Mouse (Mus musculus) stomach, embryonic 14.5 days (tissue): ENCODE data around the gene Zfp423. TPM values are rescaled to one million over a fixed set of nuclear protein-coding genes. Genes with fewer than 3 reads are reported as not detected.

Source experiments
- ATAC-seq: fragments of 200-750 bp; cut with Nextera tagmentation; 2 replicates; pipeline ENCODE4 v1.8.0; 2017; ENCODE audit warnings: low read depth, moderate TSS enrichment; ENCODE audit not compliant: insufficient number of reproducible peaks, insufficient read depth, low FRiP score
- H3K27ac ChIP-seq: fragments of 300-500 bp; sonication (generic); 2 replicates; pipeline ENCODE4 v1.5.1; 2014; ENCODE audit warnings: mild to moderate bottlenecking, low read length, moderate library complexity, mixed read lengths
- H3K27me3 ChIP-seq: fragments of 300-500 bp; sonication (generic); 2 replicates; pipeline ENCODE4 v1.6.1; 2014; ENCODE audit warnings: low read length, control low read depth, mixed read lengths; ENCODE audit not compliant: control insufficient read depth, insufficient read depth
- H3K36me3 ChIP-seq: fragments of 300-500 bp; sonication (generic); 2 replicates; pipeline ENCODE4 v1.6.1; 2014; ENCODE audit warnings: mild to moderate bottlenecking, control low read depth, low read length, moderate library complexity, mixed read lengths; ENCODE audit not compliant: control insufficient read depth, insufficient read depth
- H3K4me1 ChIP-seq: fragments of 300-500 bp; sonication (generic); 2 replicates; pipeline ENCODE4 v1.6.1; 2014; ENCODE audit warnings: low read length, control low read depth, mixed read lengths; ENCODE audit not compliant: control insufficient read depth, insufficient read depth
- H3K4me2 ChIP-seq: fragments of 300-500 bp; sonication (generic); replicated peaks from 2 replicates; pipeline ENCODE4 v1.6.1; 2014; ENCODE audit warnings: low read depth, low read length, control low read depth
- H3K4me3 ChIP-seq: fragments of 300-500 bp; sonication (generic); 2 replicates; pipeline ENCODE4 v1.5.1; 2014; ENCODE audit warnings: low read depth, low read length, control low read depth
- H3K9ac ChIP-seq: fragments of 300-500 bp; sonication (generic); replicated peaks from 2 replicates; pipeline ENCODE4 v1.6.1; 2014; ENCODE audit warnings: low read depth, mild to moderate bottlenecking, control low read depth, low read length, moderate library complexity, mixed read lengths
- H3K9me3 ChIP-seq: fragments of 300-500 bp; sonication (generic); 2 replicates; pipeline ENCODE4 v1.6.1; 2016; ENCODE audit warnings: low read depth, low read length, control low read depth; ENCODE audit not compliant: control insufficient read depth
- WGBS: fragments of 180-500 bp; shearing (Covaris S2); extraction: QIAGEN DNeasy Blood & Tissue Kit; methylation state at CpG from one replicate; pipeline ENCODE4 v1.1.7; 2014; 5-methylcytosine and 5-hydroxymethylcytosine counted together
- polyA plus RNA-seq: library from polyadenylated mRNA; unstranded; fragments of >200 nt; fragmentation: Nextera tagmentation; extraction: Ambion mirVana; gene quantifications from 2 replicates; pipeline ENCODE4 v1.2.1, GENCODE M21; 2014

Gene Zfp423
- polyA plus RNA-seq, 1 experiment from 2014 or later: 13.6 TPM

DNA sequence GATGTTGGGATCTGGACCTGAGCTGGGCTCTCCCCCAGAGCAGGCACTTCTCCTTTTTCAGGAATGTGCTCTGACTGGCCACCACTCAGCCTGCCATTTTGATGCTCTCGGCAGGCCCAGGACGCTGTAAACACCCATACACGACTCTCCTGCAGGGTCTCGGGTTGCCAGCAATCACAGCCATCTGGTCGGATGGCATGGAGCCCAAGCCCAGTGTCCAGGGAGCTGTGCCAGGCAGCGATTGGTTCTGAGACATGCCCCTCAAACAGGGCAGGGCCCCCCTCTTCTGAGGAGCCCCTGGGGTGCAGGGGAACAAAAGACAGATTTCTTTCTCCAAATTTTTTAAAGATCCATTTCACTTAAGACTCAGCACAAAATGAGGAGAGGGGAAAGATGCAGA lies 314.0 kb downstream of the Zfp423 start:
- Histone ChIP-seq H3K36me3 (no peaks in the 10 kb centered on the region), H3K9me3 (no peaks in the 10 kb centered on the region), H3K4me2 (no peak overlapping the region), H3K9ac (no peak overlapping the region), H3K4me1 (0 out of 2 replicates have a peak, but pooled peaks cover 9% of the 10 kb centered on the region), H3K27me3 (no peaks in the 10 kb centered on the region), H3K27ac (no peak overlapping the region), H3K4me3 (no peak overlapping the region)
- ATAC-seq: no peak
- WGBS: 30% methylated on average over 6 of the region's 6 CpGs

DNA sequence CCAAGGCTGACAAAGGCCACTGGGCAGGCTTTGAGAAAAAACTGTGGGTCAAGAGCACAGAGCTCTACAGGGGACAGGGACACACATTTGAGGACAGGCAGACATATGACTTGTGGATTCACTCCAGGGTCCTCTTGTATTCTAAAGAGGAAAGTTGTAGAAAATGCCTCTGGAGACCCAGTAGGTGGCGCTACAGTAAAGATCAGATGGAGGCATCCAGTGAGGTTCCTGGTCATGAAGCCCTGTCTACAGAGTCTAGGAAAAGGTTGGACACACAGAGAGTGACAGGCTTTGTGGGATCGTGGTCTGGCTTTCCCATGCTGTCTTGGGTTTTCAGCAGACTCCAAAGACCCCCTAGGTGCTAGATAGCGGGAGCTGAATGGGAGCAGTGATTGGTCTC lies 318.5 kb downstream of the Zfp423 start:
- no peak for ATAC-seq

DNA sequence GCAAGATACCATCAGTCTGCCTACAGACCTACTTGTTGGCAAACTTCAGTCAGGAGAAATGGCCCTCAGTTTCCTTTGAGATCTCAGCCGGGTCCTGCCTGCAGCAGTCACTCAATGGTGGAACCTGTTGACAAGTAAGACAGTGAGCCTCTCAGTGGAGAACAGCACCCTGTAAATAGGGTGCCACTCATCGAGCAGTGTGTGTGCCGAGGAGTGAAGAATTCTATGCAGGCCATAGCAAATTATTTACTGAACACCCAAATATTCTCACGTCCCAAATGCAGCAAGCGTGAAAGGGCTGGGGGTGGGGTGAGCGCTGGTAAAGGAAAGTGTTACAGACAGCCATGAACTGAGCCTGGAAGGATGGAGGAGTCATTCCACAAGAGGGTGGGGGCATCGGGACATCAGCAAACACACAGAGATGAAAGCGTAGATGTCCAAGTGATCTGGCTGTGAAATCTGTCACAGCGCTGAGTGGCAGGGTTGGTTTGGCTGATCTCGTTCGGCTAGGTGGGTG lies 323.1 kb downstream of the Zfp423 start:
- ATAC-seq: no peak
- Histone ChIP-seq H3K27me3 (no peaks in the 10 kb centered on the region), H3K27ac (no peak overlapping the region), H3K9me3 (no peaks in the 10 kb centered on the region), H3K4me1 (no peaks in the 10 kb centered on the region), H3K4me3 (no peak overlapping the region), H3K9ac (no peak overlapping the region), H3K4me2 (no peak overlapping the region), H3K36me3 (no peaks in the 10 kb centered on the region)
- WGBS: 66% methylated on average over 11 of the region's 11 CpGs

More for the DNA sequence above, 318.5 kb downstream of the Zfp423 start:
- H3K9me3 ChIP-seq: no peaks in the 10 kb centered on the region
- no peak overlapping the region for H3K27ac ChIP-seq
- H3K27me3 ChIP-seq: no peaks in the 10 kb centered on the region
- 51% methylated on average over 3 of the region's 3 CpGs for WGBS
- H3K4me3 ChIP-seq: no peak overlapping the region
- no peaks in the 10 kb centered on the region for H3K36me3 ChIP-seq
- 0 out of 2 replicates have a peak, but pooled peaks cover 9% of the 10 kb centered on the region for H3K4me1 ChIP-seq
- no peak overlapping the region for H3K4me2 ChIP-seq
- H3K9ac ChIP-seq: no peak overlapping the region

DNA sequence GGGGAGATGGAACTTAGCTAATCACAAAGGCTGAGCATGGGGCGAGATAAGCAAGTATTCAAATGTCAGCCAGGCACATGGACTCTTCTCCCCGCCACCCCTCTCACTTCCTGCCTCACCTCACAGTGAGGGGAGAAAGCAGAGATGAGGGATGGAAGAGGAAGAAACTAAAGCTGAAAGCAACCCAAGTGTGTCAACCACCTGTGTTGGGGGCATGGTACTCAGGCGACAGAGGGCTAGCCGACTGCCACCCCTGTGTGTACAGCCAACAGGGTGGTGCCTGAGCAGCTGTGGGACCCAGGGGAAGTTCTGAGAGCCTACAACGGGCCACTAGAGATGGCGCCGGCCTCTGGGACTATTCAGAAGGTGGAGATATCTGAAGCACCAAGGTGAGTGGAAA lies 327.6 kb downstream of the Zfp423 start:
- Histone ChIP-seq H3K9ac (no peak overlapping the region), H3K4me1 (no peaks in the 10 kb centered on the region), H3K27ac (no peak overlapping the region), H3K9me3 (no peaks in the 10 kb centered on the region), H3K27me3 (no peaks in the 10 kb centered on the region), H3K36me3 (no peaks in the 10 kb centered on the region), H3K4me2 (no peak overlapping the region), H3K4me3 (no peak overlapping the region)
- ATAC-seq: no peak
- WGBS: 80% methylated on average over 7 of the region's 7 CpGs

DNA sequence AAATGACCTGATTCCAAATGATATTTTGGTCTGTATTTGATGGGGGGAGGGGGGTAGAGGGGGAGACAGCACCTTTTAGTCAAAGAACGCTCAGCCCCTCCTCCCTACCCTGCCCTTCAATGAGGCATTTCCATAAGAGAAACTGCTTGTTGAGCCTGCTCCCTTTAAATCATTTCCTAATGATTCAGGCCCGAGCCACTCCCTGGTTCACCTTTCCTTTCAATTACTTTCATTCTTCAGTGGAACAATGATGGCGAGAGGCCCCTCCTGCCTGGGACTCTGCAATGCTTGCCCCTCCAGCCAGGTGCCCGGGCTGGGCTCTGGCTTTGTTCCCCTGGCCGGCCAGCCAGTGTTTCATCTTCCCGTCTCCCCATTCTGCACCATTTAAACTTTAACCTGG lies 329.7 kb downstream of the Zfp423 start:
- no peaks in the 10 kb centered on the region for H3K4me1 ChIP-seq
- H3K9ac ChIP-seq: no peak overlapping the region
- H3K4me3 ChIP-seq: no peak overlapping the region
- ATAC-seq: peak; percentile 37; the same call in 1 of the 2 replicates
- H3K4me2 ChIP-seq: no peak overlapping the region
- no peaks in the 10 kb centered on the region for H3K36me3 ChIP-seq
- H3K27me3 ChIP-seq: no peaks in the 10 kb centered on the region
- no peak overlapping the region for H3K27ac ChIP-seq
- no peaks in the 10 kb centered on the region; the same call in 1 of the 2 replicates for H3K9me3 ChIP-seq
- WGBS: 42% methylated on average over 6 of the region's 6 CpGs

DNA sequence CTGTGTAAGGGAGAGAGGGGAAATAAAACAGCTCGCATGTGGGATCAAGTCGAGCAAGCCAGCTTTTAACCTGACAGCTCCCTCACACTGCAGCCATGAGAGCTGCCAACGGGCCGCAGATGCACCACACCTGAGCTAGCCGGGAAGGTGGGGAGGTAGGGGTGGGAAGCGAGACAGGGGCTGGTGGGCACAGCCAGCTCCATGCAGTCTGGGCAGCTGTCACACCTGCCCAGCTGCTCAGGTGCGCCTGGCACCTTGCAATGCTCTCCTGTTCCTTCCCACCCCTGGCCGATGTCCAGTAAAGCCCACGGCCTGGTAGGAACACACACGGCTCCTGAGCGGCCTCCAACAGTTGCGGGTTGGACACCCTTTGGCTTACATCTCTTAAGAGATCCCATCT lies 338.2 kb downstream of the Zfp423 start:
- Histone ChIP-seq H3K9me3 (no peaks in the 10 kb centered on the region; the same call in 1 of the 2 replicates), H3K4me2 (no peak overlapping the region), H3K27me3 (no peaks in the 10 kb centered on the region), H3K36me3 (no peaks in the 10 kb centered on the region), H3K9ac (no peak overlapping the region), H3K4me1 (no peaks in the 10 kb centered on the region), H3K27ac (no peak overlapping the region), H3K4me3 (no peak overlapping the region)
- 80% methylated on average over 12 of the region's 12 CpGs for WGBS
- no peak for ATAC-seq

DNA sequence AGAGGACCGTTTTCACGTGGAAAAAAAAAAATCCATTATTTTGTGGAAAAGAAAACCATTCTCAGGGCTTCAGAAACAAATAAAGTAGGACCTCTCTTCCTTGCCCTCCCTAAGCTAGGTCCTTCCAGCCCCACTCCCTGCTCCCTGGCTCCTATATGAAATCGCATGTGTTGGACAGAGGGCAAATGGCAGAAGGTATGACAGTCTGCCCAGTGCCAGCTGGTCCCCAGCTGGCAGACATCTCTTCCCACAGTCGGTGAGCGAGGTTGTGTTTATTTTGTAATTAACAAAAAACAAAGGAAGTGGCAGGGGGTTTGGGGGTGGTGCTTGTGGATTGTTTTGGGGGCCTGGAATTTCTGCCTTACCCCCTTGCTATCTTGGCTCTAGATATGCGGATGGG lies 339.2 kb downstream of the Zfp423 start:
- WGBS: 60% methylated on average over 6 of the region's 6 CpGs

DNA sequence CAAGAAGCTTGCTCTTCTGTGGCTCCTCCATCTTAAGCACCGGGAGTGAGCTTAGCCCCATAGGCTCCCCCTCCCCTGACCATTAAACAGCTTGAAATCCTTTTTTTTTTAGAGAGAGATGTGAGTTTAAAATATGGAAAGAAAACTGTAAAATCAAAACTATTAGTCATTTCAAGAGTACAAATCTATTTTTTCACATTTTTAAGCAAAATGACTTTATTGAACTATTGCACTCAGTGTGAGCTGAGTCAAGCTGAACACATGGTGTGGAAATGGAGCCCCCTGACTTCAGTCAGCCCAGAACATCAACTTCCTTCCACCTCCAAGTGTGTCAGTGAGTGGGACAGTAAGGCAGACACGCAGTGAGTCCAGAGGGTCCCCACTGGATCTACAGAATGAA lies 339.9 kb downstream of the Zfp423 start:
- no peak overlapping the region for H3K9ac ChIP-seq

More for the DNA sequence above, 339.2 kb downstream of the Zfp423 start:
- H3K9ac ChIP-seq: no peak overlapping the region
- H3K4me2 ChIP-seq: no peak overlapping the region
- no peak overlapping the region for H3K27ac ChIP-seq
- no peaks in the 10 kb centered on the region for H3K27me3 ChIP-seq
- no peaks in the 10 kb centered on the region for H3K4me1 ChIP-seq
- no peaks in the 10 kb centered on the region for H3K9me3 ChIP-seq
- ATAC-seq: no peak
- no peak overlapping the region for H3K4me3 ChIP-seq
- H3K36me3 ChIP-seq: no peaks in the 10 kb centered on the region

DNA sequence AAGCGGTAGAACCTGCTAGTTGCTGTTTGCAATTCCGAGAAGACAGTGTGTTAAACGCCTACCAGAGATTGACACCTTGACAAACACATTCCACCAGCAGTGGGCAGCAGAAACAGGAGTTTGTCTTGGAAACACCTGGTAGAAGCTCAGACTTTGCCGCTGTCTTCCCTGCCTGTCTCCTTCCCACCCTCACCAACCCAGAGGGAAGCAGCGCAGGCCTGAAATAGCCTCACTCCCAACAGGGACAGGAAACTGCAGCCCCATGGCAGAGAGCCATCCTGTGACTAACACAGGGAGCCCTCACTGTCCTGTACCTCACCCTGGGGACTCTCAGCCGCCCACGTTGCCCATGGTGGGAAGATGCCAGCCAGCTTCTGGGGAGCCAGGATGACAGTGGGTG lies 340.3 kb downstream of the Zfp423 start:
- Histone ChIP-seq H3K36me3 (no peaks in the 10 kb centered on the region), H3K4me3 (no peak overlapping the region), H3K4me1 (no peaks in the 10 kb centered on the region), H3K4me2 (no peak overlapping the region), H3K9me3 (no peaks in the 10 kb centered on the region), H3K27ac (no peak overlapping the region), H3K27me3 (no peaks in the 10 kb centered on the region), H3K9ac (no peak overlapping the region)
- ATAC-seq: no peak
- WGBS: 30% methylated on average over 7 of the region's 7 CpGs

More for the DNA sequence above, 339.9 kb downstream of the Zfp423 start:
- no peak for ATAC-seq
- H3K27ac ChIP-seq: no peak overlapping the region
- 80% methylated on average over 2 of the region's 2 CpGs for WGBS
- H3K4me2 ChIP-seq: no peak overlapping the region
- H3K27me3 ChIP-seq: no peaks in the 10 kb centered on the region
- no peaks in the 10 kb centered on the region for H3K36me3 ChIP-seq
- no peak overlapping the region for H3K4me3 ChIP-seq
- H3K4me1 ChIP-seq: no peaks in the 10 kb centered on the region
- H3K9me3 ChIP-seq: no peaks in the 10 kb centered on the region
